Mouse (Mus musculus) CD8-positive naive resting alpha-beta T cell, adult 2 months (primary cell): Measurements from ENCODE around the gene Pten.
A peak's percentile ranks its signal among the peaks of the same experiment; 100 is the strongest.

Experiments
- DNase-seq, 2 experiments: peaks; one replicate each; pipeline ENCODE4 v3.0.0; 2022; ENCODE audit warnings: low read depth in 2 of 2, low spot score in 2 of 2

The Pten gene

DNA sequence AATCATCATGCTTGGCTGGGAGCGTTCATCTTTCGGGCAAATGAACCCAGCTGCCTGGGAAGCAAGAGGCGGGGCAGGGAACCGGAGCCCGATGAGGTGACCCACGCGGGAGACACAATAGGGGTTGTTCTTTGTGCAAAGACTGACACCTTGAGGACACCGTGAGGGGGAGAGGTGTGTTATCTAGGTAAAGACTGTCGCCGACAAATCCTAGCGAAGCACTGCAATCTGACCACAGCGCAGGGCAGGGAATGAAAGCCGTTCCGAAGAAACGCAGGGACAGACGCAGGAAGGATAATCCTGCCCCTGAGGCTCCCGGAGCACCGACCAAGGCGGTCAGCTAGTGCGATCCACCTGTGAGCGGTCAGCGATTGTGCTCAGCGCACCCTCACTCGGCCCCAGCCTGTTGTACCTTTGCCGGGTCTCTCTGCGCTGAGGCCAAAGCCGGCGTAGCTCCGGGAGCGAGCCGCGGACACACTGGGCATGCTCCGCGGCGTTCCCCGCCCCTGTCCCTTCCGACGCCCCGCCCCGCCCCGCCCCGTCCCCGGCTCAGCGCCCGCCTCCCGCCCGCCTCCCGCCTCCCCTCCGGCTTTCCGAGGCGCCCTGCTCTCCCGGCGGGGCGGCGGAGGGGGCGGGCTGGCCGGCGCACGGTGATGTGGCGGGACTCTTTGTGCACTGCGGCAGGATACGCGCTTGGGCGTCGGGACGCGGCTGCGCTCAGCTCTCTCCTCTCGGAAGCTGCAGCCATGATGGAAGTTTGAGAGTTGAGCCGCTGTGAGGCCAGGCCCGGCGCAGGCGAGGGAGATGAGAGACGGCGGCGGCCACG lies at the start of gene Pten:
Pten (plus strand) TSS at position 598 of the 826 bp plus-strand sequence.
- peak; percentile 92 to 94 for DNase-seq

DNA sequence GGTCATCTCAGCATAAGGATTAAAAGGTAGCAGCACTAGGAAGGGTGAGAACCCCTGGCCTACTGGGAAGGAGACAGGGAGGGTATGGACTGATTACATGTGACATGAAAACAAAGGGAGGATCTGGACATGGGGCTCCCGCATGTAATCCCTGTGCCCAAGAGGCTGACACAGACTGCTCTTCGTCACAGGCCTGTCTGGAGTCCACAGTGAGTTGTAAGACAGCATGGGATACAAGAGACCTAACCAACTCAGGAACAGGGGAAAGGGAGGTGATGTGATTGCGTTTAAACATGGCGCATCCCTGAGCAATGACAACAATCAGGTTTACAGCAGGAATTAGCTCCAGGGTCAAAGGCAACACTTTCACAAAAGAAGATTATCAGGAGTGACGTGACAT lies 48.3 kb upstream of the Pten start:
- no peak for DNase-seq

DNA sequence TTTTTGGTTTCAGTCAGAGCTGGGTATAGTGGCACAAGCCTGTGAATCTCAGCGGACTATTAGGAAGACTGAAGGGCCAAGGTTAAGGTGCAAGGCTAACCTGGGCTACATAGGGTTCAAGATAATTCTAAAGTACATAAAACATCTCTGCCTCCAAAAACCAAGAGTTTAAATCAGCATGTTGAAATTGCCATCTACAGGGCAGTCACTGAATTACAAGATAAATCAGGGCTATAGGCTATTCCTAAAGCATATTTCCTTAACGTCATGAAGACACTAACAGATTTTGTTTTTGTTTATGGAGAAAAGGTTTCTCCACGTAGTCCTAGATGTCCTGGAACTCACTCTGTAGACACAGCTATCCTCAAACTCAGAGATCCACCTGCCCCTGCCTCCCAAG lies 47.0 kb upstream of the Pten start:
- peak; percentile 6 to 26 for DNase-seq

DNA sequence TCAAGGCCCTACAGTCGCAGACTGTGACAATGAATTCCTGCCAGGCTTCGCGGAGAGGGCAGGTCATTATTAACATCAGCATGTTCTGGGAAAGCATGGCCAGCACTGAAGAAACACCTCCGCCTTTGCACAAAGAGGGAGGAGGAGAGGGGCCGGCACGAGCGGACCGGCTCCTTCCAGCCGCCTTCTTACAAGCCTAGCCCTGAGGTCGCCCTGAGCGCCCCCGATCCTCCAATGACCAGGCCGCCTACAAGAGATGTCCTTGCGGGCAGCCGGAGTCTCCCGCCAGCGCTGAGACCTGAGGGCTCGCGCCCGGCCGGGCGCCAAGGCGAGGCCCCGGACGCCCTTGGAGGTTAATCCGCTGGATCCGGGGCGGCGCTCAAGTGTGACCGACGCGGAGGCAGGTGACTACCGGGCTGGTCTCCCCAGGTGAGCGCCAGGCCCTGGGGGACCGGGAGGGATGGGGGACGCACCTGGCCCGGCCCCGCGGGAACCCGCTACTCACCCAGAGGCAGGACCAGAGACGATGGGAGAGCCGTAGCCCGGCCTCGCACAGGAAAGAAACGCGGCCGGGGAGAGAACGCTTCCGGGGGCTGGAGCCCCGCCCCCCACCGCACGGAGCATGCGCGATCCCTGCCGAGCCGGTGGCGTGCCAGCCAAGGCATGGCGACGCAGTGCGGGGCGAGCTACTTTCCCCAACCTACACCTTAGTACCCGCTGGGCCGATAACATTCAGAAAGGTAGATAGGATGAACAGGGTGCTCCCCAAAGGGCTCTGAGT lies 45.3 kb upstream of the Pten start:
- peak; percentile 88 to 93 for DNase-seq

DNA sequence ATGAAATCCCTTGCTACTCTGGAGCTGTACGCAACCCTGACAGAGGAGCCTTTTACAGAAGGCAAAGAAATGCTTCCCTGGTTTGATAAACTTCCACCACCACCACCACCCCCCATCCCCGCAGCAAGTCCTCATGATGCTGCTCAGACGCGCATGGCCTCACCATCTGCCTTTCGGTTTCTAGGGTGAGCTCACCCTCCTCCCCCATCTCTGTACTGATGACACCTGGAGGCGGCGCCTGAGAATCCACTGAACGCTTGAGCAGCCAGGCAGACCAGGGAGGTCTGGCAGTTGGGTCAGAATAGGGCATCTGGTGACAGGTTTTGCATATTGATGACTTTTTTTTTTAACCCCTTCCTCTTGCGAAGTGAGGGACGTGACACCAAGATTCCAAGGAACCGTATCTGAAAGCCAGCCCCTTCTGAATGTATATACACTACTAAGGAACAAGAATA lies 44.7 kb upstream of the Pten start:
- DNase-seq: peak; percentile 75 to 77

DNA sequence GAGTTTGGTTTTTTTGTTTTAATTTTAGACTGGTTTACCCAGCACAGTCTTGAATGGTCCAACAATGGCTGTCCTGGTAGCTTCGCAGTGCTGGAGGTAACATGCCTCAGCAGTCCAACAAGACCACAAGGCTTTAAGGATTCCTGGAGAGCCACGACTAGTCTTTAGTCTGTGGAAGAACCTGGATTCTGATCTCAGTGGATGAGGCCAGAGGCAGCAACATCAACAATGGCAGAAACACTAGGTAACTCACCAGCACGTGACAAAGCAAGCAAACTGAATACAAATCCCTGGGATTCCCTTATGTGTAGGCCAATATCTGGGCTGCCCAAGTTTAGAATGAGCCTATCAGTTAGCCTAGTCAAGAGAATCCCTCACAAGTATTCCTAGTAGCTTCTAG lies 43.8 kb upstream of the Pten start:
- DNase-seq: no peak

DNA sequence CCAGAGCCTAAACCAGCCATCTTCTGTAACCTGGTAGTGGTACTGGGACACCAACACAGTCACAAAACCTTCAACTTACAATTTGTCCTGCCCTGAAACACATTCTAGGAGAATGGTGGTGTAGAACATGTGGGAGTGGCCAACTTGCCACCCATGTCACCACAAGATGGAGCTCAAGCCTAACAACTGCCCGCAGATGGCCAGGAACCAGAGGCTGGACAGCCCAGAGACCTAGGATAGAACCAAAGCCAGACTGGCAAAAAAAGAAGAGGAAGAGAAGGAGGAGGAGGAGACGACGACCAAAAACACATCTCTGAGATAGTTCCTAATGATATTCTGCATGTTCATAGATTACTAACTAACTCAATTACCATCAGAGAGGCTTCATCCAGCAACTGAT lies 42.1 kb upstream of the Pten start:
- peak; percentile 28 to 54 for DNase-seq

DNA sequence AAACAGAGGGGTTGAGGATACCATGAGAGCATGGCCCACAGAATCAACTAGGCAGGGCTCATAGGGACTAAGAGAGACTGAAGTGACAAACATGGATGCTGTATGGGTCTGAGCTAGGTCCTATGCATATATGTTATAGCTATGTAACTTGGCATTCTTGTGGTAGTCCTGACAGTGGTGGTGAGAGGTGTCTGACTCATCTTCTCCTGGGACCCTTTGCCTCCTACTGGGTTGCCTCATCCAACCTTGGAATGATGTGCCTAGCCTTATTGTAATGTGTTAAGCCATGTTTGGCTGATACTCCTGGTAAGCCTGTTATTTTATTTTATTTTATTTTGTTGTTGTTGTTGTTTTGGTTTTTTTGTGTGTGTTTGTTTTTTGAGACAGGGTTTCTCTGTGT lies 41.6 kb upstream of the Pten start:
- no peak for DNase-seq

DNA sequence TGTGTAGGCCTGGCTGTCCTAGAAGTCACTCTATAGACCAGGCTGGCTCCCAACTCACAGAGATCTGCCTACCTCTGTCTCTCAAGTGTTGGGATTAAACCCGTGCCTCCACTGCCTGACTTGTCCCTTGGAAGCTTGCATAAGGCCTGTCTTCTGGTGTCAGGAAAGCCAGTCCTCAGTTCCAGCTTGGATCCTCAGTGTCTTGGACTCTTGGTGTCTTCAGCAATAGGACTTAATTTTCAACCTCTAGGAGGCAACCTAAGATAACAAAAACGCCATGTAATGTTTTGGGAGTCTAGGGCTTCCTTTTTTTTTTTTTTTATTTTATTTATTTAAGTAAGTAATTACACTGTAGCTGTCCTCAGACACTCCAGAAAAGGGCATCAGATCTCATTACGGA lies 39.7 kb upstream of the Pten start:
- no peak for DNase-seq

DNA sequence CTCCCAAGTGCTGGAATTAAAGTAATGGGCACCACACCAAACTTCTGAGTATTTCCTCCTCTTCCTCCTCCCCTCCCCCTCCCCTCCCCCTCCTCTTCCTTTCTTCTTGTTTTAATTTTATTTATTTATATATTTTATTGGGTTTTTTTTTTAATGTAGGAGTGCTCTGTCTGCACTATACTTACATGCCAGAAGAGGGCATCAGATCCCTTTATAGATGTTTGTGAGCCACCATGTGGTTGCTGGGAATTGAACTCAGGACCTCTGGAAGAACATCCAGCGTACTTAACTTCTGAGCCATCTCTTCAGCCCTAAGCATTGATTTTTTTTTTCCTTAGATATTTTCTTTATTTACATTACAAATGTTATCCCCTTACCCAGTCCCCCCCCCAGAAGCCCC lies 37.0 kb upstream of the Pten start:
- DNase-seq: no peak

DNA sequence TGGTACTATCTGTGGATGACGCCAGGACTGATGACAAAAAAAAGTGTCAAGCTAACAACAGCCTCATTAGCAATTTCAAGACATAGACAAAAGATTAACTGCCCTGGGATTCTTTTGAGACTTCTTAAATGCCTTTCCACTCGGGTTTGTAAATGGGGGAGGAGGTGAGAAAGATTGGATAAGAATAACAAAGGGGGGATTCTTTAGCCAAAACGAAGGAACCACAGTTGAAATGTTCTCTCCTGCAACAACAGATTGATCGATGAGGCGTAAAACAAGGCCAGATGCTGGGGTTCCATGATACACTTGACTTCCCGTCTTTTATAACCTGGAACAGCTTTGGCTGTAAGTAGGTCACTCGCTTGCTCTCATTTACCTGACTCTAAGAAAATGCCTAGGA lies 33.5 kb upstream of the Pten start:
- no peak for DNase-seq

DNA sequence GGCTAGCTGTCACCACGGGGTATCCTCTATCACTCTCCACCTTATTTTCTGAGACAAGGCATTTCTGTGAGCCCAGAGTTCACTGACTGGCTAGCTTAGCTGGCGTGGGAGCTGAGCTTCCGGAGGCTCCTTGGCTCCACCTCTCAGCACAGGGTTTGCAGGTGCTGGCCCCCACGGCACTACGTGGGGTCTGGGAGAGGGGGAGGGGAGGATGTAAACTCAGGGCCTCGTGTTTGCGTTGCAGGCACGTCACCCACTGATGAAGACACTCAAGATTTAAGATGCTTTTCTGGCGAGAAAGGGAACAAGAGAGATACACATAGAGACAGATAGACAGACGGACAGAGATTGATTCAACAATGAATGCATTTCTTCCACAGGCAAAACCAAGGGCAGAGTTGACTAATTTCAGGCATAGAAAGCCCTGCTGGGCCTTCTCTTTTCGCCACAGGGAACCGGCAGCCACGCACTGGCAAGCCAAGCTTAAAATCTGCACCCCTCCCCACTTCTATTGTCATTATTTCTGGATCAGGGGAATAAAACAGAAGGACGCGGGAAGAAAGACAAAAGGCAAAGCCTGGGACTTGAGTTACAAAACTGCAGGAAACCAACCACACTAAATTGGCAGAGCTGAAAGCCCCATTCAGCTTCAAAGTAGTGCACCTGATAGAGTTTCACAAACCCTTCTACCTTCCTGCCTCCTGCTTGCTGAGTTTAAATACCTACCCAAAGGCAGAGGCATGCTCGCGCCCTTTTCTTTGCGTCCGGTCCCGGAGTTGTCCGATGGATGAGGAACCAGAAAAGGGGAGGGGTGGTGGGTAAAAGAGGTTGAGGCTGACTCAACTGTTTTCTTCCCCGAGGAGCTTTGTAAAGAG lies 30.6 kb upstream of the Pten start:
- peak in 1 of 2 experiments; percentile 7 for DNase-seq

DNA sequence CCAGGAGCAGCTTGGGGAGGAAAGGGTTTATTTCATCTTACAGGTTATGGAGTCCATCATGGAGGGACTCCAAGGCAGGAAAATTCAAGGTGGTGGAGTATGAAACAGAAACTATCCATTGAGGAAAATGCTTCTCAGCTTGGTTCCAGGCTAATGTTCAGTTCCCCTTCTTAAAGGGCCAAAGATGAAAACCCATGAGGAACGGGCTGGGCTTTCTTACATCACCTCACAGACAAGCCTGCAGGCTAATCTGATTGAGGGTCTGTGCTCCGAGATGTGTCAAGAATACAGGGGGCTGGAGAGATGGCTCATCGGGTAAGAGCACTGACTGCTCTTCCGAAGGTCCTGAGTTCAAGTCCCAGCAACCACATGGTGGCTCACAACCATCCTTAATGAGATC lies 27.5 kb upstream of the Pten start:
- DNase-seq: no peak

DNA sequence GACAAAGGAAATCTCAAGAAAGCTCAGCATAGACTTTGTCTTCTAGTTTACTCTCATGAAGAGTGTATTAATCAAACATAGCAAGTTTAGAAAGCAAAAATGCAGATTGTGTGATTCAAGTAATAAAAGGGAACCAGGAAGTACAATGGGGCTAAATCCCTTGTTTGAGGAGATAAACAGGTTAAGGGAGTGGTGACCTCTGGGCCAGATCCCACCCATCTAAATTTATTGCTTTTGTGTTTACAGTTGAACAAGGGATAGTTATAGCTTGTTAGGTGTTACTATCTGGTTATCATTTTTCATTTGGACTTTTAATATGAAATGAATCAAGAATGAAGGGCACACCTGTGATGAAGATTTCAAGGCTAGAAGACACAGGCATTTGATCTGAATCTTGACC lies 24.4 kb upstream of the Pten start:
- no peak for DNase-seq

DNA sequence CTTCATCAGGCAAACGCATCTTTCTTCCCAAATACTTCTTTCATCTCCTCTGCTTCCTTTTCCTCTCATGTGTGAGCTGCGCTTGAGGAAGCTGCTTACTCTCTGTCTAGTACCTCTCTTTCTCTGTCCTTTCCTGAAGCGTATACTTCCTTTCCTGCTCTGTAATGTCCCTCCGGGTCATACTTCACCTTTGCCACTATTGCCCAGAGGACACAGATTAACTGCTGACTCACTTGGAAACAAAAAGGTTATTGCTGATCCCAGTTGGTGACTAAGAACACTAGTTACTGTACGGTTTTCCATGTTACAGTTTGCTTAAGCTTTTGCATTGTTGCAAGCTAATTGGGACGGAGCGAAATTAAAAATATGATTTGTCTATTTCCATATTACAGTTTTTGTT lies 19.5 kb upstream of the Pten start:
- no peak for DNase-seq

DNA sequence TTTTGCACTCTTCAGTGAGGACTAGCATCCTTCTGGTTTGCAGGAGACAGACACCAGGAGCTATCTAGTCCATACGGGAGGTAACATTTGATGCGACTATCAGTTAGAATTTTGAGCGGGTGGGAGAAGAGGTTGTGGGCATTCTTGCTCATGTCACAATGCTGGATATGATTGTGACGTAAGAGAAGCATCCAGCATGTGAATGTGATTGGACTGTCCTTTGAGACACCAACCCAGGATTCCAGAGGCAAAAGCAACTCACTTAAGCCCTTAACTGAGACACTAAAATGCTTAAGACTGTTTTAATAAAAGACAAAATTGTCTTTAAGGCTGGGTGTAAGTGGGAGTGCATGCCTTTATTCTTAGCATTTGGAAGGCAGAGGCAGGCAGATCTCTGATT lies 17.6 kb upstream of the Pten start, which contains the start of gene Atad1:
Atad1 (minus strand) TSS at position 101 of the 400 bp plus-strand sequence.
- DNase-seq: no peak

DNA sequence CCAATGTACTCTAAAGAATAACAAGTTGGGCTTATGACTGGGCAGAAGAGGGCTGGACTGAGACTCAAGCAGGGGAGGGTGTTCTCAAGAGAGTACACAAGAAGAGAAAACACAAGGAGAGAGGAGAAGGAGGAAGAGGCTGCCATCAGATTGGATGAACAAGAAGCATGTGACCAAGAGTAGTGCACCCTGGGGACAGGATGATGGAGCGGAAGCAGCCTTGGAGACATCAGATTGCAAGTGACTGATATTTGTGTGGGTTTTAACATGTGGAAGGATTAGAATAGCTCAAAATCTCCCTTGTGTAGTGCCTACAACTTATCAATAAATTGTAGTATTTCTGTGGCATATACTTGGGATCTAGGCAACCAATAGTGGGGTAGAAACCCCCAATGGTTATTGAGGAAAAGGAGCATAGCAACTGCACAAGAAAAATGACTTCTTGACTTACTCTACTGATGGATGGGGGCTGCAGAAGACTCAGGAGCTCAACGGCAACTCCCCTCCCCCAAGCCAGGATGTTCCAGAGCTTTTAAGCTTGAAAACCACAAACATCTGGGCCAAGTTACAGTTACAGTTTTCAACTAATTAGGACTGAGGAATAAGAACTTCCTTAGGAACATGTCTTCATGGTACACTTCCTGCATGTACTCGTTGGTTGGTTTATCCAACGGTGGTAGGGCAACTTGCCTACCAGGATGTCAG lies 16.5 kb upstream of the Pten start:
- no peak for DNase-seq

DNA sequence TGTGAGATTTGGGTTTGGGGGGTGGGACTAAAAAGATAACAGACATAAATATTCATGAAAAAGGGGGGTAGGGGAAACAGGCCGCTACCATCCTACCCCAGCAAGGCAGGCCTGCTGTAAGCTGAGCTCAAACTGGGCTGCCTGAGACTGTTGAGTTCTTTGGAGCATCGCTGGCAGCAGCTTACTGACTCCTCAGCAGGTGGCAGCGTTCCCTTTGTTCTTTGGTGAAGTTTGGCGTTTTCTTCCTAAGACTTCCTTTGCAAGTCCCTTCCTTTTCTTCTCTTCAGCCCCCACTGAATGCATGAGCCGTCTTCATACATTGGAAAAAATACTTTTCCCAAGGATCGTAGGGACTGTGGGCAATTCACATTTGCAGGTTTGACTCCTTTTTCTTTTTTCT lies 7.9 kb upstream of the Pten start:
- no peak for DNase-seq

DNA sequence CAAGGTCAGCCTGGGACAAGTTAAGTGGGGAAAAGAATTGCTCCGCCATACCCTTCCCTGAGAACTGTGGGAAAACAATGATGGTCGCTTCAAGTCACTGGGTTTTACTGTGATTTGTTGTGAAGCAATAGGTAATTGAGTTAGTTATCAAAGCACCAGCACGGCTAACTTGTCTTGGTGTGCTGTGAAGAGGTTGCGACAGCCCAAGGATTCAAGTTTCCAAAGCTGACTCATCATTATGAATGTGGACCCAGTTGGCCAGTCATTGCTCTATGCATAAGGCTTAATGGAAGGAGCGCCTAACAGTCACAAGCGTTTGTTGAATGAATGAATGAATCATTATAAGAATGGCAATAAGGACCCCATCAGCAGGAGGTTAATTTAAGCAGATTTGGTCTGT lies 4.9 kb upstream of the Pten start:
- DNase-seq: no peak

DNA sequence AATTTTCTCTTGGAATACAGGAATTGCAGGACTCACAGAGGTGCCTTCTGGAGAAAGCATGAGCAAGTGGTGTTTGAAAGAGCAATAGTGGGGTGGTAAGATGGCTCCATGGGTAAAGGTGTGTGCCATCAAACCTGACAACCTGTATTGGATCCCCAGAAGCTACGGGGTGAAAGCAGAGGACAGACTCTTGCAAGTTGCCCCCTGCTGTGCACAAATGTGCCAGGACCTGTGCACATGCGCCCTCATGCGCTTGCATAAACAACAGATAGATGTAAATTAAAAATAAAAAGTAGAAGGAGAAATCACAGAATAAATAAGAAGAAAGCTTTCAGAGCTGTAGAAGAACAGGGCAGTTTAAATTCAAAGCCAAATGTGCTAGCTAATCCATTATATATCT lies 3.9 kb upstream of the Pten start:
- no peak for DNase-seq
